1 mouse cellular context compared by ENCODE assay signal in the genomic region with DNA sequence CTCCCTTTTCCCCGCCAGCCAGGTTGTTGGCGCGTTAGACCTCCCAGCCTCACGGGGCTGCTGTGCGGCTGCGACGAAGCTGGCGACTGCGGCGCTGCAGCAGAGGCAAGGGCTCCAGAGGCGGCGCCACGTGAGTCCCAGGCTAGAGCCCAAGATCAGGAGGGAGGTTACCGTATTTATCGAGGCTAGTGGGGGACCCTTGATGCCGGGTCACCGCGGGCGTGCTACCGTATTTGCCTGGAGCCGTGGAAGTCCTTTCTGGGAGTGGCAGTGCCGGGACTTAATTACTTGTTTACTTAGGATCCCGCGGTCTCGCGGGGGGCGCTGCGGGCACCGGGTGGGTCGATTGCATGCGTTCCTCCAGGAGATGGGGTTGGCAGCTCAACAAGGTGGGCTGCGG.
TF ChIP-seq lines count a peak whose summit lies in the region.

No protein-coding gene starts in this region.

TF ChIP-seq in CH12.LX, 34 proteins besides CTCF, POLR2A, EP300 and RAD21:
- TF ChIP-seq NELFE (IDR thresholded peaks at IDR 0.05; ENCODE audit: low read depth, low read length) (no peak), BHLHE40 (IDR thresholded peaks at IDR 0.05; ENCODE audit: low read depth, low read length) (peak; percentile 55), MAX (IDR thresholded peaks at IDR 0.05; ENCODE audit: low read length) (peak; percentile 22; the same call in 1 of the 2 replicates), CHD1 (IDR thresholded peaks at IDR 0.05; ENCODE audit: low read depth, low read length) (no peak), HCFC1 (IDR thresholded peaks at IDR 0.05; ENCODE audit: low read depth, low read length) (no peak; the same call in 1 of the 2 replicates), MXI1 (IDR thresholded peaks at IDR 0.05; ENCODE audit: low read depth, low read length) (peak; percentile 75), GABPA (IDR thresholded peaks at IDR 0.05; ENCODE audit: insufficient replicate concordance, low read depth, low read length) (no peak), SIN3A (IDR thresholded peaks at IDR 0.05; ENCODE audit: low read length) (no peak), IRF4 (IDR thresholded peaks at IDR 0.05; ENCODE audit: low read depth, low read length) (0 out of 2 replicates have a peak, but pooled peaks have one; percentile 19), KAT2A (IDR thresholded peaks at IDR 0.05; ENCODE audit: insufficient replicate concordance, low read length) (no peak), ZNF384 (IDR thresholded peaks at IDR 0.05; ENCODE audit: low read depth, low read length) (no peak), MYC (IDR thresholded peaks at IDR 0.05; ENCODE audit: low read depth, low read length) (0 out of 2 replicates have a peak, but pooled peaks have one; percentile 32)
